Comparison of ENCODE assay signal across 8 mouse cellular contexts in the genomic region with DNA sequence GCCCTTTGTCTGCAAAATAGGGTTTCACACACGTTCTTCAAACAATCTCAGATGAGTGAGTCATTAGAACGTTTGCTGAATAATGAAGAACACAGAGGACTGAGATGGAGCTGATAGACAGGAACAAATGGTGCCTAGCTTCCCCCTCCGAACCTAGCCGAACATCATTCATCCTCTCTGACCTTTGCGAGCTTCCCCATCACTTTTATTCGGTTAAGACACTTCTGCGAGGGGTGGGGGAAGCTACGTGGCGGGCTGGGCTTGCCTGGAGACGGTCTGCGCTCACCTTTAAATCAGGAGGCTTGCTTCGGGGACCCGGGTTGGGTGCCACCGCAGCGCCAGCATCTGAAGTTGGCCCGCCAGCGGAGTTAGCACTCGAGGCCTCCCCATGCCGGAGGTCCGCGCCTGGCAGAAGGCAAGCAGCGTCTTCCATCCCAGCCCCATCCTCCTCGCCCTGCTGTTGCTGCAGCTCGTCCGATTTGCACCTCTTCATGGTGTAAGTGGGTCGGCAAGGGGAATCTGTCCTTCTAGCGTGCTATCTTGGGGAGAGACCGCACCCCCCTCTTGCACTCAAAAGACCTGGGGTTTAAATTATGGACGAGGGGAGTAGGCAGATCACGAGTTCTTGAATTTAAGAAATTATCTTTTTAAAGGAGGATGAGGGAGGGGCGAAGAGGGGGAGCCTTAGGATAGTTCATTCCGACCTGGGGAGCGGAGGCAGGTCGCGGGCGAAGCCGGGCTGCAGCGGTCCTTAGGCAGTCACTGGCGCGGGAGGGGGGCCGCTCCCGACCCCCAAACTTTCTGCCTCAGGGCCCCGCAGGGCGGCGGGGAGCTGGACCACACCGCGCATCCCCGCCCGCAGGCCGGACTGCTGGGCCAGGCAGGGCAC. TPM values are rescaled to one million over a fixed set of nuclear protein-coding genes. Genes with fewer than 3 reads are reported as not detected.
DNase-seq lines count a peak whose midpoint lies in the region; ATAC-seq and TF ChIP-seq lines count a peak whose summit lies in the region.

A gene (minus strand): TSS at position 591 of the 889 bp plus-strand sequence.

- peak within 1 kb of the TSS; percentile 71 for H3K4me3 ChIP-seq in bone marrow macrophage, adult 2 months (ENCODE audit: insufficient read depth, low read length)
- peak within 1 kb of the TSS; percentile 80 for H3K4me3 ChIP-seq in forebrain, embryonic 11.5 days (ENCODE audit: low read depth, low read length)
- peak within 1 kb of the TSS; percentile 60 for H3K4me3 ChIP-seq in midbrain, embryonic 15.5 days

- H3K9ac ChIP-seq in forebrain, embryonic 11.5 days (ENCODE audit: low read length) = peak within 1 kb of the TSS; percentile 95
- peak within 1 kb of the TSS; percentile 79 for H3K9ac ChIP-seq in midbrain, embryonic 15.5 days

- no peak within 1 kb of the TSS for H3K27ac ChIP-seq in bone marrow macrophage, adult 2 months (ENCODE audit: insufficient read depth, low read depth, low read length)
- peak within 1 kb of the TSS; percentile 63; the same call in 1 of the 2 replicates for H3K27ac ChIP-seq in forebrain, embryonic 11.5 days (ENCODE audit: low read depth, low read length)
- H3K27ac ChIP-seq in midbrain, embryonic 15.5 days = peak within 1 kb of the TSS; percentile 90

- peak; percentile 48 for DNase-seq in right cerebral cortex, adult 18-20 months
- DNase-seq in right cerebral cortex, postnatal 36 days (ENCODE audit: low spot score in 2 of 2) = no peak
- DNase-seq in forebrain, embryonic 11.5 days (ENCODE audit: low spot score) = peak; percentile 70
- peak; percentile 47 to 56 for DNase-seq in heart, postnatal 36 days
- DNase-seq in left cerebral cortex, postnatal 36 days (ENCODE audit: low spot score in 2 of 2) = peak in 1 of 2 experiments; percentile 52
- DNase-seq in urinary bladder, postnatal 36 days (ENCODE audit: low spot score in 2 of 2) = no peak

- H3K27me3 ChIP-seq in forebrain, embryonic 11.5 days (ENCODE audit: control insufficient read depth, insufficient read depth, low read length) = no peaks in the 10 kb centered on the region; the same call in 1 of the 2 replicates
- H3K27me3 ChIP-seq in midbrain, embryonic 15.5 days (replicated peaks) = no peaks in the 10 kb centered on the region

- intact Hi-C loops in heart, postnatal 36 days (cut with DNase I) = loop anchor here (1.0 to 2.0 kb wide), 4 partner anchors 24 to 86 kb away; a partner anchor contains a TSS
- intact Hi-C loops in left cerebral cortex, postnatal 36 days (cut with DNase I) = loop anchor here (1.0 to 2.0 kb wide), 2 partner anchors 24 to 26 kb away; a partner anchor contains a TSS

- WGBS in forebrain, embryonic 11.5 days = under 1% methylated on average over 48 of the region's 50 CpGs
- under 1% methylated on average over 50 of the region's 50 CpGs for WGBS in midbrain, embryonic 15.5 days

- TF ChIP-seq CTCF in bone marrow macrophage, adult 2 months (IDR thresholded peaks at IDR 0.05; ENCODE audit: low read depth, low read length) = no peak

- H3K4me2 ChIP-seq in forebrain, embryonic 11.5 days (ENCODE audit: low read depth, low read length, severe bottlenecking) = peak within 1 kb of the TSS; percentile 89
- H3K4me2 ChIP-seq in midbrain, embryonic 15.5 days = peak within 1 kb of the TSS; percentile 83

- H3K9me3 ChIP-seq in forebrain, embryonic 11.5 days (ENCODE audit: control insufficient read depth, low read length) = no peaks in the 10 kb centered on the region
- no peaks in the 10 kb centered on the region for H3K9me3 ChIP-seq in midbrain, embryonic 15.5 days

- ATAC-seq in forebrain, embryonic 11.5 days (replicated peaks; ENCODE audit: low FRiP score) = peak; percentile 8; the same call in 1 of the 2 replicates
- peak; percentile 38 for ATAC-seq in midbrain, embryonic 15.5 days (replicated peaks)

- no peak for TF ChIP-seq POLR2A in bone marrow macrophage, adult 2 months (IDR thresholded peaks at IDR 0.05; ENCODE audit: borderline replicate concordance, low read depth, low read length)

- peaks cover 7% of the 10 kb centered on the region for H3K4me1 ChIP-seq in bone marrow macrophage, adult 2 months (ENCODE audit: control insufficient read depth, insufficient read depth, low read length)
- peaks cover 16% of the 10 kb centered on the region for H3K4me1 ChIP-seq in forebrain, embryonic 11.5 days (replicated peaks; ENCODE audit: control insufficient read depth, insufficient read depth, low read length)
- H3K4me1 ChIP-seq in midbrain, embryonic 15.5 days = peaks cover 53% of the 10 kb centered on the region

- H3K36me3 ChIP-seq in forebrain, embryonic 11.5 days (ENCODE audit: control insufficient read depth, insufficient read depth, low read length) = no peaks in the 10 kb centered on the region; the same call in 1 of the 2 replicates
- H3K36me3 ChIP-seq in midbrain, embryonic 15.5 days (replicated peaks) = no peaks in the 10 kb centered on the region

RNA-seq across cellular contexts. Expression of the gene that starts here (rescaled TPM):
- 9.3 and 11.2 TPM in 2 replicates for polyA plus RNA-seq in bone marrow macrophage, adult 2 months (2012; ENCODE audit: insufficient read depth, insufficient read length, missing spikeins)
- polyA plus RNA-seq in forebrain, embryonic 11.5 days (2014; fragmentation: Nextera tagmentation; extraction: Ambion mirVana) = 13.3 and 16.1 TPM in 2 replicates
- total RNA-seq in heart, postnatal 36 days (2021) = 10 to 100 TPM; 18.2 to 19.7 TPM
- total RNA-seq in left cerebral cortex, postnatal 36 days (2021) = 100 to 1,000 TPM; 171 to 173 TPM
- 38.4 and 39.4 TPM in 2 replicates for polyA plus RNA-seq in midbrain, embryonic 15.5 days (2015; fragmentation: Nextera tagmentation; extraction: Ambion mirVana)

Comparison
In these comparisons a context has a peak if more than half of its experiments do, and no peak if none do; other contexts are left out.
1. RNA of the gene that starts here (total RNA-seq): 171 to 173 TPM in left cerebral cortex, postnatal 36 days; 18.2 to 19.7 TPM in heart, postnatal 36 days; every median in the first group is over 4 times any median in the second.
2. DNase-seq: peak in right cerebral cortex, adult 18-20 months (single experiment), forebrain, embryonic 11.5 days (single experiment) and heart, postnatal 36 days (2 of 2); none in right cerebral cortex, postnatal 36 days (0 of 2) and urinary bladder, postnatal 36 days (0 of 2).
3. Peak in every context shown above with its lines, with median percentiles within 50 percentile points of each other: H3K4me3 ChIP-seq.